Mouse (Mus musculus) neural tube, embryonic 14.5 days (tissue): Measurements from ENCODE around the gene B4gat1. TPM values are rescaled to one million over a fixed set of nuclear protein-coding genes. Genes with fewer than 3 reads are reported as not detected.

ENCODE experiments used
- ATAC-seq: fragments of 200-750 bp; cut with Nextera tagmentation; 2 replicates; pipeline ENCODE4 v1.8.0; 2017; ENCODE audit warnings: low read depth, mild to moderate bottlenecking, moderate TSS enrichment, moderate library complexity
- H3K27ac ChIP-seq: fragments of 300-500 bp; sonication (generic); 2 replicates; pipeline ENCODE4 v1.5.1; 2014; ENCODE audit warnings: low read depth, mild to moderate bottlenecking, control low read depth, low read length, moderate library complexity, mixed read lengths
- H3K27me3 ChIP-seq: fragments of 300-500 bp; sonication (generic); 2 replicates; pipeline ENCODE4 v1.6.1; 2014; ENCODE audit warnings: low read length; ENCODE audit not compliant: control insufficient read depth, insufficient read depth
- H3K36me3 ChIP-seq: fragments of 300-500 bp; sonication (generic); 2 replicates; pipeline ENCODE4 v1.6.1; 2014; ENCODE audit warnings: low read length, mixed read lengths; ENCODE audit not compliant: control insufficient read depth, insufficient read depth
- H3K4me1 ChIP-seq: fragments of 300-500 bp; sonication (generic); 2 replicates; pipeline ENCODE4 v1.6.1; 2014; ENCODE audit warnings: low read length; ENCODE audit not compliant: control insufficient read depth, insufficient read depth
- H3K4me2 ChIP-seq: fragments of 300-500 bp; sonication (generic); 2 replicates; pipeline ENCODE4 v1.6.1; 2014; ENCODE audit warnings: mild to moderate bottlenecking, low read depth, low read length, control low read depth
- H3K4me3 ChIP-seq: fragments of 300-500 bp; sonication (generic); 2 replicates; pipeline ENCODE4 v1.5.1; 2014; ENCODE audit warnings: low read depth, low read length, control low read depth, mixed read lengths
- H3K9ac ChIP-seq: fragments of 300-500 bp; sonication (generic); replicated peaks from 2 replicates; pipeline ENCODE4 v1.6.1; 2014; ENCODE audit warnings: low read depth, mild to moderate bottlenecking, control low read depth, low read length, mixed read lengths
- H3K9me3 ChIP-seq: fragments of 300-500 bp; sonication (generic); 2 replicates; pipeline ENCODE4 v1.6.1; 2016; ENCODE audit warnings: low read length; ENCODE audit not compliant: control insufficient read depth
- WGBS: fragments of 180-500 bp; shearing (Covaris S2); extraction: QIAGEN DNeasy Blood & Tissue Kit; methylation state at CpG from one replicate; pipeline ENCODE4 v1.1.7; 2014; 5-methylcytosine and 5-hydroxymethylcytosine counted together
- polyA plus RNA-seq: library from polyadenylated mRNA; unstranded; fragments of >200 nt; fragmentation: Nextera tagmentation; extraction: Ambion mirVana; gene quantifications from 2 replicates; pipeline ENCODE4 v1.2.1, GENCODE M21; 2014

B4gat1 gene
- polyA plus RNA-seq: 92.5 and 108 TPM in 2 replicates

GRCm38 (mm10) chr19:5038709-5039156, at the start of gene B4gat1, which contains the start of gene AC124502.3:
B4gat1 (plus strand) TSS chr19:5038826.
AC124502.3 (plus strand) TSS chr19:5038891.
- ATAC-seq: peak; percentile 94
- peak within 1 kb of the TSS; percentile 87 for H3K27ac ChIP-seq
- H3K4me2 ChIP-seq: peak within 1 kb of the TSS; percentile 98
- WGBS: under 1% methylated on average over 41 of the region's 44 CpGs
- H3K4me3 ChIP-seq: peak within 1 kb of the TSS; percentile 86
- peaks cover 24% of the 10 kb centered on the region for H3K4me1 ChIP-seq
- H3K9me3 ChIP-seq: no peaks in the 10 kb centered on the region
- peaks cover 7% of the 10 kb centered on the region; the same call in 1 of the 2 replicates for H3K36me3 ChIP-seq
- peak within 1 kb of the TSS; percentile 89 for H3K9ac ChIP-seq
- no peaks in the 10 kb centered on the region for H3K27me3 ChIP-seq

GRCm38 (mm10) chr19:4989013-4989412, 49.6 kb upstream of the B4gat1 start:
- WGBS: 3% methylated on average over 13 of the region's 13 CpGs
- H3K4me3 ChIP-seq: peak overlapping the region; percentile 46
- no peak overlapping the region; the same call in 1 of the 2 replicates for H3K27ac ChIP-seq
- H3K4me1 ChIP-seq: peaks cover 14% of the 10 kb centered on the region
- H3K27me3 ChIP-seq: peaks cover 38% of the 10 kb centered on the region
- ATAC-seq: no peak
- H3K4me2 ChIP-seq: peak overlapping the region; percentile 71
- peak overlapping the region; percentile 62 for H3K9ac ChIP-seq
- H3K36me3 ChIP-seq: no peaks in the 10 kb centered on the region
- no peaks in the 10 kb centered on the region for H3K9me3 ChIP-seq

- peak overlapping the region; percentile 67 for H3K27ac ChIP-seq
- peak overlapping the region; percentile 71 for H3K4me2 ChIP-seq
- peaks cover 16% of the 10 kb centered on the region for H3K4me1 ChIP-seq
- H3K9me3 ChIP-seq: no peaks in the 10 kb centered on the region
- H3K36me3 ChIP-seq: no peaks in the 10 kb centered on the region
- peak; percentile 75 for ATAC-seq
- peak overlapping the region; percentile 46 for H3K4me3 ChIP-seq
- peak overlapping the region; percentile 62 for H3K9ac ChIP-seq
- WGBS: 14% methylated on average over 47 of the region's 47 CpGs
- peaks cover 38% of the 10 kb centered on the region for H3K27me3 ChIP-seq
These were observed 49.0 kb upstream of the B4gat1 start for GRCm38 (mm10) chr19:4989434-4990255.

- H3K4me1 ChIP-seq: peaks cover 17% of the 10 kb centered on the region
- ATAC-seq: 0 out of 2 replicates have a peak, but pooled peaks have one; percentile 10
- H3K9me3 ChIP-seq: no peaks in the 10 kb centered on the region
- WGBS: 18% methylated on average over 4 of the region's 4 CpGs
- peak within 1 kb of the TSS; percentile 67 for H3K27ac ChIP-seq
- no peaks in the 10 kb centered on the region for H3K36me3 ChIP-seq
- peaks cover 33% of the 10 kb centered on the region for H3K27me3 ChIP-seq
- peak within 1 kb of the TSS; percentile 62 for H3K9ac ChIP-seq
- peak within 1 kb of the TSS; percentile 71 for H3K4me2 ChIP-seq
- H3K4me3 ChIP-seq: peak within 1 kb of the TSS; percentile 46
These were observed 48.4 kb upstream of the B4gat1 start, which contains the start of gene Npas4 for GRCm38 (mm10) chr19:4990256-4990625. Npas4 (minus strand) TSS chr19:4990316.

- Histone ChIP-seq H3K27ac (no peak overlapping the region), H3K4me3 (peak overlapping the region; percentile 46), H3K4me1 (peaks cover 17% of the 10 kb centered on the region), H3K4me2 (peak overlapping the region; percentile 71), H3K9ac (0 out of 2 replicates have a peak overlapping the region, but pooled peaks have one; percentile 34), H3K27me3 (peaks cover 29% of the 10 kb centered on the region), H3K9me3 (no peaks in the 10 kb centered on the region), H3K36me3 (no peaks in the 10 kb centered on the region)
- no peak; the same call in 1 of the 2 replicates for ATAC-seq
- under 1% methylated on average over 21 of the region's 22 CpGs for WGBS
These were observed 47.9 kb upstream of the B4gat1 start for GRCm38 (mm10) chr19:4990716-4991115.

GRCm38 (mm10) chr19:4992371-4992770, 46.3 kb upstream of the B4gat1 start:
- Histone ChIP-seq H3K4me2 (no peak overlapping the region), H3K27ac (no peak overlapping the region), H3K9me3 (no peaks in the 10 kb centered on the region), H3K27me3 (peaks cover 14% of the 10 kb centered on the region), H3K9ac (no peak overlapping the region), H3K4me1 (peaks cover 18% of the 10 kb centered on the region), H3K4me3 (no peak overlapping the region), H3K36me3 (no peaks in the 10 kb centered on the region)
- no peak for ATAC-seq
- WGBS: 16% methylated on average over 8 of the region's 8 CpGs

GRCm38 (mm10) chr19:4992904-4993303, 45.7 kb upstream of the B4gat1 start:
- Histone ChIP-seq H3K4me2 (no peak overlapping the region), H3K9ac (no peak overlapping the region), H3K4me3 (no peak overlapping the region), H3K4me1 (peaks cover 23% of the 10 kb centered on the region), H3K36me3 (no peaks in the 10 kb centered on the region), H3K27me3 (peaks cover 9% of the 10 kb centered on the region), H3K9me3 (no peaks in the 10 kb centered on the region), H3K27ac (no peak overlapping the region)
- ATAC-seq: no peak
- 5% methylated on average over 9 of the region's 9 CpGs for WGBS

- WGBS: 45% methylated on average over 5 of the region's 5 CpGs
- no peak overlapping the region for H3K4me3 ChIP-seq
- H3K27me3 ChIP-seq: peaks cover 7% of the 10 kb centered on the region
- peaks cover 18% of the 10 kb centered on the region for H3K4me1 ChIP-seq
- no peak overlapping the region for H3K9ac ChIP-seq
- H3K27ac ChIP-seq: no peak overlapping the region
- no peaks in the 10 kb centered on the region for H3K9me3 ChIP-seq
- no peak overlapping the region for H3K4me2 ChIP-seq
- no peaks in the 10 kb centered on the region for H3K36me3 ChIP-seq
- ATAC-seq: no peak
These were observed 44.6 kb upstream of the B4gat1 start for GRCm38 (mm10) chr19:4994043-4994442.
